Mouse (Mus musculus): ENCODE measurements around the gene Il1rl1. TPM values are rescaled to one million over a fixed set of nuclear protein-coding genes. Genes with fewer than 3 reads are reported as not detected.
A peak's percentile ranks its signal among the peaks of the same experiment; 100 is the strongest.

Gene Il1rl1
- polyA plus RNA-seq, 1 experiment = 0.89 TPM

DNA sequence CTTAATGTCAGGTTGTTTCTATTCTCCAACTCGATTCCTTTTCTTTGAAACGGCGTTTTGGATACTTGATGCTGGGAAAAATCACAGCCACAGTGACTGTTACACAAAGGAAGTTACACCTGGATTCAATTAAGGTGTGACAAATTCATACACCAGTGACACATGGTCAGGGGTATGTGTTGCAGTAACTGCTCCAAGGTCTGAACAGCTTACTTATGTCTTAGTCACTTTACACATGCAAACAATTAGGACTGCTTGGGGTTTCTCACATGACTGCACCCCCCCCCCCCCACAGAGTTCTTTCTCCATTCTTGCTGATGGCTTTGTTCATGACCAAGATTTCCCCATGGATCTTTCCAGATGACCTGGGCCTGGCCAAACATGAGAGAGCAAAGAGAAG lies 6.6 kb downstream of the Il1rl1 start:
- Histone ChIP-seq H3K36me3 (ENCODE audit: control insufficient read depth, insufficient read depth, low read length) (no peaks in the 10 kb centered on the region), H3K27me3 (ENCODE audit: control insufficient read depth, insufficient read depth, low read length) (no peaks in the 10 kb centered on the region), H3K27ac (ENCODE audit: insufficient read depth, low read length) (no peak overlapping the region), H3K4me3 (ENCODE audit: extremely low read depth, insufficient read depth, insufficient read length) (no peak overlapping the region), H3K4me1 (ENCODE audit: control insufficient read depth, insufficient read depth, insufficient read length) (no peaks in the 10 kb centered on the region)
- DNase-seq (ENCODE audit: low read depth in 1 of 2, low spot score in 2 of 2) = no peak
- no peak for TF ChIP-seq POLR2A (IDR thresholded peaks at IDR 0.05; ENCODE audit: low read depth, low read length)
- no peak for TF ChIP-seq CTCF (IDR thresholded peaks at IDR 0.05; ENCODE audit: extremely low read depth, insufficient read depth, insufficient read length, insufficient replicate concordance)
- 93% methylated on average over 3 of the region's 3 CpGs for WGBS

DNA sequence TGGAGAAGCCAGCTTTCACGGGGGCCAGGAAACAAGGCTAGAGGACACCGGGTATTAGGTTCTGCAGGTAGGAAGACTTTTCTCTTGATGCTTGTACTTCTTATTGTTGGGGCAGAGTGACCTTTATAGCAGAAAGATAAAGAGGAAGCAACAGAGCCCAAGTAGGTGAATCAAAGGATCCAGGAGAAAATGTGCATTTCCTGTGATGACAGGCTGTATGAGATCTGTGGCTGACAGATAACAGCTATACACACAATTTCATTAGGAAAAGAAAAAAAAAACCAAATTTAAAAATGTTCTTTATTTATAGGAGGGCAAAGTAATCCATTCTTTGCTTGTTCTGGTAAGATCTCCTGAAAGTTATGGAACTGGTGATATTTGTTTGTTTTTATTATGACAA lies 8.0 kb downstream of the Il1rl1 start:
- no peak for DNase-seq (ENCODE audit: low read depth in 1 of 2, low spot score in 2 of 2)
- no peak overlapping the region for H3K27ac ChIP-seq (ENCODE audit: insufficient read depth, low read length)
- H3K4me1 ChIP-seq (ENCODE audit: control insufficient read depth, insufficient read depth, insufficient read length) = no peaks in the 10 kb centered on the region
- 68% methylated on average over 2 of the region's 2 CpGs for WGBS
- no peak overlapping the region for H3K4me3 ChIP-seq (ENCODE audit: extremely low read depth, insufficient read depth, insufficient read length)
- H3K36me3 ChIP-seq (ENCODE audit: control insufficient read depth, insufficient read depth, low read length) = no peaks in the 10 kb centered on the region
- TF ChIP-seq POLR2A (IDR thresholded peaks at IDR 0.05; ENCODE audit: low read depth, low read length) = no peak
- no peak for TF ChIP-seq CTCF (IDR thresholded peaks at IDR 0.05; ENCODE audit: extremely low read depth, insufficient read depth, insufficient read length, insufficient replicate concordance)
- no peaks in the 10 kb centered on the region for H3K27me3 ChIP-seq (ENCODE audit: control insufficient read depth, insufficient read depth, low read length)

DNA sequence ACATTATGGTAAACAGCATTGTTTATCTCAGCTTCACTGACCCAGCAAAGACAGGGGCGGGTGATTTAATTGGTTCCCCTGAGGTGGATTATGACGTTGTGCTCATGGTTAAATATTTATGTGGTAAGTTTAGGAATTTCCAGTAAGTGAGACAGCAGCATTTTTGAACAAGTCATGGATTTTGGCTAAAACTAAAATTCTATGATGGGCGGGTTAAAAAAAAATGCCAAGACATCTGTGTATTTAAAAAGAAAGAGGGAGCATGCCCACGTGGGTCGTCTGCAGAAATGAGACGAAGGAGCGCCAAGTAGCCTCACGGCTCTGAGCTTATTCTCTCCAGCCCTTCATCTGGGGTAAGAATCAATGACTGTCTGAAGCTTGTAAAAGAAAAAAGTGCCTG lies 10.1 kb downstream of the Il1rl1 start:
- Histone ChIP-seq H3K27ac (ENCODE audit: insufficient read depth, low read length) (no peak overlapping the region), H3K4me1 (ENCODE audit: control insufficient read depth, insufficient read depth, insufficient read length) (no peaks in the 10 kb centered on the region), H3K36me3 (ENCODE audit: control insufficient read depth, insufficient read depth, low read length) (no peaks in the 10 kb centered on the region), H3K4me3 (ENCODE audit: extremely low read depth, insufficient read depth, insufficient read length) (no peak overlapping the region), H3K27me3 (ENCODE audit: control insufficient read depth, insufficient read depth, low read length) (no peaks in the 10 kb centered on the region)
- TF ChIP-seq POLR2A (IDR thresholded peaks at IDR 0.05; ENCODE audit: low read depth, low read length) (no peak), CTCF (IDR thresholded peaks at IDR 0.05; ENCODE audit: extremely low read depth, insufficient read depth, insufficient read length, insufficient replicate concordance) (no peak)
- WGBS = 83% methylated on average over 8 of the region's 8 CpGs
- no peak for DNase-seq (ENCODE audit: low read depth in 1 of 2, low spot score in 2 of 2)

DNA sequence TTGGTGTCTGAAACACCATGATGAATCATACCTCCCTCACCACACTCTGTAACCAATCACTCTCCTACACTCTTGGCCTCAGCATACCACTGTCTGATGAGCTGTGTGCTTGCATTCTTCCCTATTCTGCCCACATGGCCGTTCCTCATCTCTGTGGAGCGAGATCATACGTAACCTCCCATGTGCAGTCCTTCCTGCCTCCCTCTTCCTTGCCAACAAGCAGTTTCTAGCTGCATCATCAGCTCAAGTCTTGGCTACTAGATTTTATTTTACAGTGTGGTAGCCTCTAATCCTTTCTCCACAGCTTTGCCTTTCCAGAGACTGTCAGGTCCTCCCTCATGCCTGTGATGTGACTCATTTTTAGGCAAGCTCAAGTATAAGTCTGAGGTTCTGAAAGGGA lies 15.4 kb downstream of the Il1rl1 start:
- Histone ChIP-seq H3K27me3 (ENCODE audit: control insufficient read depth, insufficient read depth, low read length) (no peaks in the 10 kb centered on the region; the same call in 1 of the 2 replicates), H3K36me3 (ENCODE audit: control insufficient read depth, insufficient read depth, low read length) (no peaks in the 10 kb centered on the region), H3K27ac (ENCODE audit: insufficient read depth, low read length) (no peak overlapping the region), H3K4me1 (ENCODE audit: control insufficient read depth, insufficient read depth, insufficient read length) (no peaks in the 10 kb centered on the region), H3K4me3 (ENCODE audit: extremely low read depth, insufficient read depth, insufficient read length) (no peak overlapping the region)
- TF ChIP-seq POLR2A (IDR thresholded peaks at IDR 0.05; ENCODE audit: low read depth, low read length) (no peak), CTCF (IDR thresholded peaks at IDR 0.05; ENCODE audit: extremely low read depth, insufficient read depth, insufficient read length, insufficient replicate concordance) (no peak)
- WGBS = 69% methylated on average over 3 of the region's 3 CpGs
- no peak for DNase-seq (ENCODE audit: low read depth in 1 of 2, low spot score in 2 of 2)

DNA sequence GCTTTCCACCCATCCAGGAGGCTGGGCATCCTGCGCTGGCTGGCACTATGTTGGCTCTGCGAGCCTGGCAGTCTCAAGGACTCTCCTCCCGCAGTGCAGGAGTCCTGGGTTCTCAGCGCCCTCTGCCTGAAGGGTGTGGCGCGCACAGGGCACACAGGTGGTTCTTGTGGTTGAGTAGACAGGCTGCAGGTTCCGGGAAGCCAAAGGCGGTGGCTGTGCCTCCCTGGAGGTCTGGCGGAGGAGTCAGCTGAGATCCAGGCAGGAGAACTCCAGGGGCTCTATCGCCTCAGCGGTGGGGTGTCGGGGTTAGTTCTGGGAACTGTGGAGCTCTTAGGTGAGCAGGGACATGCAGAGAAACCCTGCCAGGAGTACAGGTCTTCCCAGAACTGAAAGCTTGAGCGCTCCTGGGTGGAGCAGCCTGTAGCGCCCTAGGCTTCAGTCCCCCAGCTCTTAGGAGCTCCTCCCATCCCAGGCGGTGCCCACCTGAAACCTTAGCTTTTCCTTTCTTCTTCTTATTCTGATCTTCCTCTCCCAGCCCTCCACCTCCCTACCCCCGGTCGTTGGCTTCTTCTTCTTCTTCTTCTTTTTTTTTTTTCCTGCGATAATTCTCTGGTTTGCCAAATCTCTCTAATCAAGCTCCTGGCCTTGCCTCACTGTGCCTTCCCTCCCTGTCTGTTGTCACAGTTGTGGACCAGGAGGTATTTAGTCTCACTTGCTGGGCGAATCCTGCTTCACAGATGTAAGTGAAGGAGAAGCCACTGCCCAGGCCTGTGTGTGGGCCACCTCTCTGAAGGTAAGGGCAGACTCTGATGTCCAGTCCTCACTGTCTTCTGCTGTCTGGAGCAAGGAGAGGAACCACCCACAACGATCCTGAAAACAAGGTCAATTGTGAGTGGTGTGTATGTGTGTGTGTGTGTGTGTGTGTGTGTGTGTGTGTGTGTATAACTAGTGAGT lies 36.4 kb downstream of the Il1rl1 start, which contains the start of gene Il18r1:
TSS of gene Il18r1 (plus strand) at position 76 of the 954 bp plus-strand sequence.
- no peaks in the 10 kb centered on the region for H3K27me3 ChIP-seq (ENCODE audit: control insufficient read depth, insufficient read depth, low read length)
- peaks cover 6% of the 10 kb centered on the region for H3K4me1 ChIP-seq (ENCODE audit: control insufficient read depth, insufficient read depth, insufficient read length)
- H3K4me3 ChIP-seq (ENCODE audit: extremely low read depth, insufficient read depth, insufficient read length) = peak within 1 kb of the TSS; percentile 54
- WGBS = 16% methylated on average over 20 of the region's 20 CpGs
- no peaks in the 10 kb centered on the region for H3K36me3 ChIP-seq (ENCODE audit: control insufficient read depth, insufficient read depth, low read length)
- H3K27ac ChIP-seq (ENCODE audit: insufficient read depth, low read length) = peak within 1 kb of the TSS; percentile 27
- peak; percentile 36 to 59 for DNase-seq (ENCODE audit: low read depth in 1 of 2, low spot score in 2 of 2)
- TF ChIP-seq POLR2A (IDR thresholded peaks at IDR 0.05; ENCODE audit: low read depth, low read length) (no peak), CTCF (IDR thresholded peaks at IDR 0.05; ENCODE audit: extremely low read depth, insufficient read depth, insufficient read length, insufficient replicate concordance) (peak; percentile 45; the same call in 1 of the 2 replicates)

DNA sequence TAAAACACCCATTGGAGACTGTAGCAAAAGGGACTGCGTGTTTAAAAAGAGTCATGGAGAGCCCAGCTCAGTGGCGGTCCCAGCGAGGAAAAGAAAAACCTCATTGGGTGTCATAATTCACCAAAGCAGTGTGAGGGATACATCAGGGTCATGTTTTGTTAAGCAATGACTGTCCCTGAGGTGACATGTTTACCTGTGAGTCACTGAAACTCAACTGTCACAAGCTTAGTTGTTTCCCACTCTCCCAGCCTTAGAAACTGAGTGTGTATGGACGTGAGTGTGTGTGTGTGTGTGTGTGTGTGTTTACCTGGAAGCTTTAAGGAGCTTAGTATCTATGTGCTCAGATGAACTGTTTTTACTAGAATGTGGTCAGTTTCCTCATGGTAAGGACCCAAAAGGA lies 37.9 kb downstream of the Il1rl1 start:
- WGBS = 90% methylated on average over 4 of the region's 4 CpGs
- Histone ChIP-seq H3K4me3 (ENCODE audit: extremely low read depth, insufficient read depth, insufficient read length) (no peak overlapping the region), H3K36me3 (ENCODE audit: control insufficient read depth, insufficient read depth, low read length) (no peaks in the 10 kb centered on the region), H3K4me1 (ENCODE audit: control insufficient read depth, insufficient read depth, insufficient read length) (peaks cover 6% of the 10 kb centered on the region), H3K27ac (ENCODE audit: insufficient read depth, low read length) (no peak overlapping the region), H3K27me3 (ENCODE audit: control insufficient read depth, insufficient read depth, low read length) (no peaks in the 10 kb centered on the region)
- TF ChIP-seq POLR2A (IDR thresholded peaks at IDR 0.05; ENCODE audit: low read depth, low read length) (no peak), CTCF (IDR thresholded peaks at IDR 0.05; ENCODE audit: extremely low read depth, insufficient read depth, insufficient read length, insufficient replicate concordance) (no peak)
- no peak for DNase-seq (ENCODE audit: low read depth in 1 of 2, low spot score in 2 of 2)

DNA sequence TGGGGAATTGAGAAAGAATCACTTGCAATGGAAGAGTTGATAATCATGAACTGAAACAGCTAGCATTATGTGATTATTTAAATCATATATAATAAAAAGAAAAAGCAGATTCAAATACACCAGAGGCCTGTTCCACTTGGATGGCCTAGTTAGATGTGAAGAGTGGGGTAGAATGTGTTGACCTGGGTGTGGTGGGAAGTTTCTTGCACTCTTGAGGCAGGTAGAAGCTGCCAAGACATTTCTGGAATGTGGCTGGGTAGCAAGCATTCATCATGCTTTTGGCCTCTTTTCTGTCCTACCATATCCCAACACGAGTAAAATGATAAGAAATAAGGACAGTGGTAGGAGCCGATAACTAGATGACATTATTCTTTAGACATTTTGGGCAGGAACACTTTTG lies 39.4 kb downstream of the Il1rl1 start:
- H3K4me1 ChIP-seq (ENCODE audit: control insufficient read depth, insufficient read depth, insufficient read length) = peaks cover 6% of the 10 kb centered on the region
- no peak overlapping the region for H3K27ac ChIP-seq (ENCODE audit: insufficient read depth, low read length)
- H3K4me3 ChIP-seq (ENCODE audit: extremely low read depth, insufficient read depth, insufficient read length) = no peak overlapping the region
- 76% methylated on average over 2 of the region's 2 CpGs for WGBS
- TF ChIP-seq CTCF (IDR thresholded peaks at IDR 0.05; ENCODE audit: extremely low read depth, insufficient read depth, insufficient read length, insufficient replicate concordance) (no peak), POLR2A (IDR thresholded peaks at IDR 0.05; ENCODE audit: low read depth, low read length) (no peak)
- no peaks in the 10 kb centered on the region for H3K27me3 ChIP-seq (ENCODE audit: control insufficient read depth, insufficient read depth, low read length)
- no peaks in the 10 kb centered on the region for H3K36me3 ChIP-seq (ENCODE audit: control insufficient read depth, insufficient read depth, low read length)
- DNase-seq (ENCODE audit: low read depth in 1 of 2, low spot score in 2 of 2) = no peak

All from spleen, adult 2 months (tissue).